Mouse (Mus musculus): Measurements from ENCODE around the gene Slc16a12. TPM values are rescaled to one million over a fixed set of nuclear protein-coding genes. Genes with fewer than 3 reads are reported as not detected.

The Slc16a12 gene
- total RNA-seq, 4 experiments from 2014 or later = 0.32 to 2.4 (median 0.88) TPM

- no peak for DNase-seq
Measured at GRCm38 (mm10) chr19:34726254-34726962, 20.7 kb downstream of the Slc16a12 start.

DNA sequence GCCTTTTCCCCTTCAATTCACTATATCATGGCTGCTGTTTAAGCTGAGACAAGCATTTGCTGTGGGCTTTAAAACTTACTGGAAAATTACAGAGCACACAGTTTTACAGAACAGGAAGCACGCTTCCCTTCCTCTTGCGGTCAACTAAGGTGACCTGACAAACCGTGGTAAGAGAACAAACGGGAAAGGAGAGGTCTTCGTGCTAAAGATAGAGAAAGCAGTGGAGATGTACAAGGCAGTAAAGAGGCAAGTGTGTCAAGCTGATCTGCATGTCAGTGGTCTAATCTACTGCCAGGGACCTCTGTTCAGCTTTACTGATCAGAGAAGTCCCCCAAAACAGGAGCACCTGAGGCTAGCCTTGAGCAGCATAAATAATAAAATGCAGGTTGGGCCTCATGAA, 21.7 kb downstream of the Slc16a12 start:
- DNase-seq = no peak

DNA sequence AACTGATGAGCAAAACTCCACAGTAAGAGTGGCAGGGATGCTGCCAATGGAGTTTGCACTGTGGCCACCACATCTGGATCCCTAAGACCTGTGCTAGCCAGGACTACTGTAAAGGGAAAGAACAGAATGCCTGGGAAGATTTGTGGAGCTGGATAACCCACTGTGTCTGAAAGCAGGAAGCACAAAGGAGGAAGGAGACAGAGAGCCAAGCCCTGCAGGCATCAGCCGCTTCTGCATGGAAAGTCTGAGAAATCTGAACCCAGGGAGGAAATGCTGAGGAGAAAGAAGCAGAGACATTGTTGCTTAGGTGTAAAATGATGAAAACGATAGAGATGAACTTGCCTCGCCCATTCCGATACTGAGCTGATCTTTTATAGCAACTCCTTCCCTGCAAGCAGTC, 22.5 kb downstream of the Slc16a12 start:
- DNase-seq = no peak

DNA sequence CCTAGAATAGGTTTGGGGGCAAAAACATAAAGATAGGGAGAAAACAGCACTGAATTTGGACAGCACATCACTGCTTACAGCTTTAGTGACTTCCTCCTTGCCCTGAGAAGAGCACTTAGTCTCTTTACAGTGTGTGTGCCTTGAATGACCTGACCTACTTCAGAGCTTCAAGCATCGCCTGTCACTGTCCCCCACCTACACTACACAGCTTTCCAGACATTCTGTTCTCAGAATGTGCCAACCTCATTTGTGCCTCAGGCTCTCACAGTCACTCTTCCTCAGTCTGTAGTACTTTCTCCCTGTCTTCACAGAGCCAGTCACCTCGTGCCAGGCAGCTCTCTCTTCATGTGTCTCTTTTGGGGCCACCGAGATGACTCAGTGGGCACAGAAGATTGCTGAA, 24.5 kb downstream of the Slc16a12 start:
- DNase-seq = no peak

DNA sequence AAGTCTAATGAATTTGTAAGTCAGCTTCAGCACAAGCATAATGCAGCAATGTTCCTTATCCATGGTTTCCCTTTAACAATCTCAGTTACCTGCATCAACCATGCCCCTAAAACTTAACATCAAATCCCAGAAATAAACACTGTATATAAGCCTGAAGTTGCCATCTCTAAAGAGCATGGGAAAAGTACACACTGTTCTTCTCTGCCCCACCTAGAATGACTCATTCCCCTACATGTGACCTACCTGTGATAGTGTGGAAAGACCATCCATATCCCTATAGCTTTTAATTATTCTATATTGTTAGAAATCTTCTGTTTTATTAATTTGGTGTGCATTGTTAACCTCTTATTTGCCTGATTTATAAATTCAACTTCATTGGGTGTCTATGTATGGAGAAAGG, 27.0 kb downstream of the Slc16a12 start:
- DNase-seq = no peak

DNA sequence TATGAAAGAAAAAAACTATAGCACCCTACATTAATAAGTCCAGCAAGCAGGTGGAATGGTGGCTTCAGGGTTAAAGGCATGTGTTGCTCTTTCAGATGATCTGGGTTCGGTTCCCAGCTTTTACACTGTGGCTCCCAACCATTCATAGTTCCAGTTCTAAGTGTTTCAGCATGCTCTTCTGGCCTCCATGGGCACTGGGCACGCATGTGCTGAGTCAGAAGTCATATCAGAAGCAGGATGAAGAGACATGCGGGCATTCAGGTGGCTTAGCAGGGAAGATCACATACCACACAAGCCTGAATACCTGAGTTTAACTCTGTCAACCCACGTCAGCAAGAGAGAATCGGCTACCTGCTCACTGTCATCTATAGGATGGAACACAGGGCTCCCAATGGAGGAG, 28.1 kb downstream of the Slc16a12 start:
- DNase-seq = no peak

GRCm38 (mm10) chr19:34718478-34718877, 28.6 kb downstream of the Slc16a12 start:
- DNase-seq = no peak

GRCm38 (mm10) chr19:34715895-34716294, 31.2 kb downstream of the Slc16a12 start:
- no peak for DNase-seq

- DNase-seq = no peak
Measured at GRCm38 (mm10) chr19:34714250-34714666, 32.8 kb downstream of the Slc16a12 start.

DNA sequence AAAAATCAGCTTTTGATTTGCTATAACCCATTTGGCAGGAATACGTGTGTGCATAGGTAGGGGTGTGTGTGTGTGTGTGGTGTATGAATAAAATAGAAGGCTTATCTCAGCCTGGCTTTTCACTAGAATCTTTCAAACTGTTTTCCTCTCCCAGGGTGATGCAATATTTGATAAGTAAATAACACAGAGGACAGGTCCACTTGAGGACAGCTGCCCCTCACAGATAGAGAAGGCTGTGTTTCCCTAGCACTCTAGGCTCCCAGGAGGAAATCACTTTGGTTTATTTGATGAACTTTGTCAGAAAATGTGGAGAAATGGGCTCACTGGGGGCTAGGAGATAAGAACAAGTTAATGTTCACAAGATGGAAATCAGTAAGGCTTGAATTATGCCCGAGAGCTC, 35.0 kb downstream of the Slc16a12 start:
- DNase-seq = no peak

- DNase-seq = no peak
Measured at GRCm38 (mm10) chr19:34708221-34708620, 38.9 kb downstream of the Slc16a12 start.

GRCm38 (mm10) chr19:34707571-34707970, 39.5 kb downstream of the Slc16a12 start:
- no peak for DNase-seq

DNA sequence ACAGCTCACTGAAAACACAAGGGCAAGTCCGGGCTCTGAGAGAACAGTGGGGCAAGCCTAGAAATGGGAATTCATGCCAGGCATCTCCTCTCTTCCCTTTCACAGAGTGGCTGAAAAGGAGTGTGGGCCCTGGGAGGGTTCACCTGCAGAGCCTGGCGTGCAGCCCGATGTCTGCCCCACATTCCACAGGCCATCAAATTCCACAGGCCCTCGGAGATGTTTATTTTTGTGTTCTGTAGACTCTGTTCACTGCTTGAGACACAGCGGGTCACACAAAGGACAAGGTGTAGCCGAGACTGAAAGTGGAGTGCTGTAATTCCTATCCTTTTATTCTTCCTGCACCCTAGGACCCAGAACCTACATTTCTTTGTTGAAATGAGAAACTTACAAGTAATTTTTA, 40.8 kb downstream of the Slc16a12 start:
- no peak for DNase-seq

GRCm38 (mm10) chr19:34705141-34705540, 41.9 kb downstream of the Slc16a12 start:
- DNase-seq = no peak

- DNase-seq = no peak
Measured at GRCm38 (mm10) chr19:34699300-34699699, 47.8 kb downstream of the Slc16a12 start.

DNA sequence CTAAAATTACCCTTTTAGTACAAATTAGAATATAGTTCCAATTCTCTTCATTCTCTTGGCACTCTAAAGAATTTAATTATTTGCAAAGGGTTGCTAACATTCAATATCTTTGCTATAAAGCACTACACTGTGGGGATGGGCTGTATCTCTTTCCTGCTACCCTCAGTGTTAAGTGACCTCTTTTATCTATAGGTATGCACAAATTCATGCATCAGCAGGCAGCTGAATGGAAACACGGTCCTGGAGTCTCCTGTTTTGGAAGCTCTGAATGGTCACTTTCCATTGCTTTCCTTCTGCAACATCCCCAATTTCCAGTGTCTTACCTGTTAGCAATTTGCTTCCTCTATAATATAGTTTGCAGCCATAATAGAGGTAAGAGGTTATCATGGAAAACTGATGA, 48.2 kb downstream of the Slc16a12 start:
- no peak for DNase-seq

- no peak for DNase-seq
Measured at GRCm38 (mm10) chr19:34698432-34698831, 48.7 kb downstream of the Slc16a12 start.

GRCm38 (mm10) chr19:34697461-34697860, 49.6 kb downstream of the Slc16a12 start:
- no peak for DNase-seq

GRCm38 (mm10) chr19:34696352-34696986, 50.6 kb downstream of the Slc16a12 start:
- no peak for DNase-seq

DNA sequence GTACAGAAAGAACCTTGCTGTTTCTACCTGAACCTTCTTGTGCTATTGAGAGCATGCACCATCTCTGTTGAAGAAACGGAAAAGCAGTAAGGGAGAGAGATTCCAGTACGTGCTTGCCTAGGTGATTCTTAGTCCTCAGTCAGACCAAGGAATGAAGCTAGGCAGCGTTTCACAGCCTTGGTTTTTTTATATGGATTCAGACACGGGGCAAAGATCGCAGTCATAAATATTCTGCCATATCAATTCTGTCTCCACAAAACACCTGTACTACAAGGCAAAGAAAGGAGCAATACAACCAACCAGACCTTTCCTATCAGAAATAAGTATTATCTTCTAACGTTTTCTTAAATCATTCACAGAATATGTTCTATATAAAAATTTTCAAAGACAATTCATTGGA, 55.7 kb downstream of the Slc16a12 start:
- DNase-seq = no peak

DNA sequence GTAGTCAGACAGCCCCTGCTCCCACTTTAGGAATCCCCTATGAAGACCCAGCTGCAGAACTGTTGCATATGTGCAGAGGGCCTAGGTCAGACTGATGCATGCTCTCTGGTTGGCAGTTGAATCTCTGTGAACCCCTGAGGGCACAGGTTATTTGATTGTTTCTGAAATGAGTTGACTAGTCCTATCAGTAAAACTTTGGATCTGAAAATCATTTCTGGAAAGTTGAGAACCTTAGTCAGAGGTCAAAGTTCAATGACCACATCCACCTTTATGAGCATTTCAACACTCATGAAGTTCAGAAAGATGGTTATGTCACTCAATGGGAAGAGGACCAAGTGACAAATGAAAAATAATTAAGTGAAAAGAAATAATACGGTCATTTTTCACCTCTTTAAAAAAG, 61.6 kb downstream of the Slc16a12 start:
- no peak for DNase-seq

- DNase-seq = peak; percentile 24
Measured at GRCm38 (mm10) chr19:34684857-34685256, 62.2 kb downstream of the Slc16a12 start.

GRCm38 (mm10) chr19:34678428-34678827, 68.7 kb downstream of the Slc16a12 start:
- no peak for DNase-seq

DNA sequence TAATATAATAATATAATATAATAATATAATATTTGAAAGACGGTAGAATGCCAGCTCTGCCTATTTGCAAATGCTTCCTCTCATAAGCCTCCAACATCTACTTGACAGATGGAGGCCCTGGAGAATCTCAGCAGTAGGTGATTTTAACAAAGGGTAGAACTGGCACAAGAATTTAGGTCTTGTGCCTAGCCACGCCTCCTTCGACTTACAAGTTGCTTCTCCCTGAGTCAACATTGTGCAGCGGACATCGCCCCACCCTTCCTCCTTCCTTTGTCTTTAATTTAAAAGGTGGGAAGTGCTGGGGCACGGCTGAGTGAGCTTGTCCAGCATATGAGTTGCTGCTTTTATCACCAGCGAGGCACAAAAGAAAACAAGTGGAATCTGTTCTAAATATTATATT, 73.6 kb downstream of the Slc16a12 start:
- no peak for DNase-seq

Measured in adrenal gland, adult 8-10 months (tissue).